Mouse (Mus musculus) B cell, adult 67 days (primary cell): Measurements from ENCODE around the gene Hspa2. TPM values are rescaled to one million over a fixed set of nuclear protein-coding genes. Genes with fewer than 3 reads are reported as not detected.

Experiments used
- total RNA-seq, 2 experiments: library from RNA; stranded (reverse); gene quantifications; 4 replicates each; pipeline ENCODE4 v1.2.4; 2023

Gene Hspa2
- total RNA-seq: 1 to 10 TPM; 9.9 to 10.0 TPM

DNA sequence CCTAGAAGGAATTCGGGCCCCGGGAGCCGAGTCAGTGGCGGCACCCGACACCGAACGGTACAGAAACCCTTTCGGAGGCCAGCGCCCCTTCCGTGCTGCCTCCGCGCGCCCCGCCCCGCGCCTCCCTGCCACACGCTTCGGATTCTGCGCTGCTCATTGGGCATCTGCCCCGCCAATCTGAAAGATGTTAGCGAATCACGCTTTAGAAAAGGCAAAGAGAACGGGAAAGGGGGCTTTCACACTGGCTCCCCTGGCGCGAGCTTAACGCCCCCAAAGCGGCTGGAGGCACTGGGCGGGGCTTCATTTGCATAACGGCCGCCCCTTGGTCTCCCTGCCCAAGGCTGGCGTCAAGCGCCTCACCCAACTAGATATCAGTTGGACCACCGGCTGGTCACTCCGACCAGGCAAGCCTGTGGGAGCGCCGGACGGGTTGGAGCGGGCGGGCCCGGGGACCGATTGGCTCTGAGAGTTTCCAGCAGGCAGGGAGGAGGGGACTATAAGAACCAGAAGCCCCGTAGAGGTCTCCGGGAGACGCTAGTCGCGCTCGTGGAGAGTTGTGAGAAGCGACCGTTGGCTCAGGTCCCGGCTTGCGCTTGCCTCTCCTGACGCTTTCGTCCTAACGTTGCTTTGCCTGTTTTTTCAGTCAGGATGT is at the start of gene Hspa2:
Gene Hspa2, plus strand, starts transcription at position 291 of the 652 bp plus-strand sequence.

GRCm38 (mm10) chr12:76369206-76369977 is 34.6 kb upstream of the Hspa2 start, which contains the start of gene Zbtb25:
Zbtb25 (minus strand) TSS chr12:76369602.

DNA sequence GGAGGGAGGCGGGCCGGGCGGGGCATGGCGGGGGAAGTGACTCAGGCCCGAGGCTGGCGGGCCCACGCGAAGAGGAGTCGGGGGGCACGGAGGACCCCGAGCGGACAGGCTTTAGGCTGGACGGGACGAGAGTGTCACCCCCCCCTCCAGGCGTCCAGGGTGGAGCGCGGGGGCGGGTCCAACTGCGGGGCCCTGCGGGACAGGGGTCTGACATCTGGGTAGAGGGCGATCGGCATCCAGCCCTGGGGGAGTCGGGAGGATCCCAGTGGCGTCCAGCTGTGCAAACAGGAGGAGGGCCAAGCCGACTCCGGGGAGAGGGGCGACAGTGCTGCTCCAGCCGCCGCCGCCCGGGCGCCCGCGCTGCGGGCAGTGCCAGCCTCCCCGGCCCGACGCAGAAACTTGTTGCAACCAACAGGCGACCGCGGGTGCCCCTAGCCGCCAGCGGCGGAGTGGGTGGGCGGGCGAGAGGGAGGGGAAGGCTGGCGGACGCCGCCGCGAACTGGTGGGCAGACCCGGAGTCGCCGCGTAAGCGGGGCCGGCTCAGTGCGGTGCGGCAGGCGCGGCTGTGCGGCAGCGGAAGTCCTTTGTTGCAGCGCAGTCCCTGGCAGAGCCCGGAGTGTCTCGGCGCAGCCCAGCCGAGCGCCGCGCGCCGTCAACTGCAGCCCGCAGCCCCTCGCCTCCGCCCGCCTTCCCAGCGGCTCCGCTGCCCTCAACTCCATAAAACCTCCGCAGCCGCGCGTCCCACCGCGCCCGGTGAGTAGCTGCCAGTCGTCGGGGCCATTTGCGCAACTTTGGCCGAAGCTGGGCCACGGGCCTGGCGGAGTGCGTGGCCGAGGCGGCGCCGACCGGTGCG is 33.8 kb upstream of the Hspa2 start, which contains the start of gene Zbtb1:
Gene Zbtb1, plus strand, starts transcription at position 289 of the 853 bp plus-strand sequence.

GRCm38 (mm10) chr12:76417433-76417854 is 13.5 kb downstream of the Hspa2 start, which contains the start of gene Ppp1r36:
Ppp1r36 (plus strand) TSS chr12:76417538.

Other genes starting within 250 kb of the Hspa2 start
- not detected for gene Esr2, start 226.9 kb upstream of the Hspa2 start, total RNA-seq
- 1 to 10 TPM in 1 of 2 experiments, under 1 TPM in 1; 0.95 to 1.1 TPM for gene Tex21, start 157.4 kb upstream of the Hspa2 start, total RNA-seq
- gene Mthfd1, start 148.9 kb upstream of the Hspa2 start, total RNA-seq: 10 to 100 TPM; 56.5 TPM
- 1 to 10 TPM; 1.6 to 2.3 TPM for gene Akap5, start 79.3 kb upstream of the Hspa2 start, total RNA-seq
- gene Zbtb25, start 34.6 kb upstream of the Hspa2 start, total RNA-seq: 10 to 100 TPM; 35.8 to 39.0 TPM
- 10 to 100 TPM; 15.1 to 19.3 TPM for gene Zbtb1, start 33.9 kb upstream of the Hspa2 start, total RNA-seq
- not detected for gene Ppp1r36, start 13.4 kb downstream of the Hspa2 start, total RNA-seq
- gene Plekhg3, start 126.7 kb downstream of the Hspa2 start, total RNA-seq: 10 to 100 TPM; 27.6 to 29.0 TPM